Mouse (Mus musculus): ENCODE results near the gene 6030452D12Rik.

Gene 6030452D12Rik

DNA sequence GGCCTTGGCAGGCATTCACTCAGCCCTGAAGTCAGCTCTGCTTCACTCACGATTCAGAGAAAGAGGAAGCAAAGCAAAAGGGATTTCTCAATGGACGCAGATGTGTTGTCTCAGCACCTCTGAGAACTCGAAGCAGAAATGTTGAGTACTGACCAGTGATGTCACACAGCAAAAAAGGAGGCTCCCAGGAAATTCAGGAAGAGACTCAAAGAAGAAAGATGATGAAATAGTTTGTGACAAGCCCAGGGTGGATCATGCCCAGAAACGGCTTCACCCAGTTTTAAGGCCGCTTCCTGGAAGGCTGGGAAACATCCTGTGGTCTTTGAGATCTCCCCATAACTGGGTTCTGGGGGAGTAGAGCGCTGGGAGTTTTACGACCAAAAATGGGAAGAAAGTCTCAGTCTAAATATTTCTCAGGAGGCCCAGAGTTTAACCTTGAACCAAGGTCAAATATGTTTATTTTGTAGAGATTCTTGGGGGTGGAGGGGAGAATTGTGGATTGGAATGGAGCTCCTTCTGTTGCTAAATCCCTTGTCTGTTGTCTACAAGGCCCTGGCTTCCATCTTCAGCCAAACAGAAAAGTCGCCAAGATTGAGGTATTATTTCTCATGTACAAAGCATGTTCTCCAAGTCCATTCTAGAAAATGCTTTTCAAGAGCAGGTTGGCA, at the start of gene 6030452D12Rik:
6030452D12Rik (plus strand) TSS at position 505 of the 668 bp plus-strand sequence.
- no peak for DNase-seq (ENCODE audit: low spot score)

- DNase-seq (ENCODE audit: low spot score) = no peak
Observed at GRCm38 (mm10) chr8:106451301-106452085, 48.8 kb upstream of the 6030452D12Rik start.

DNA sequence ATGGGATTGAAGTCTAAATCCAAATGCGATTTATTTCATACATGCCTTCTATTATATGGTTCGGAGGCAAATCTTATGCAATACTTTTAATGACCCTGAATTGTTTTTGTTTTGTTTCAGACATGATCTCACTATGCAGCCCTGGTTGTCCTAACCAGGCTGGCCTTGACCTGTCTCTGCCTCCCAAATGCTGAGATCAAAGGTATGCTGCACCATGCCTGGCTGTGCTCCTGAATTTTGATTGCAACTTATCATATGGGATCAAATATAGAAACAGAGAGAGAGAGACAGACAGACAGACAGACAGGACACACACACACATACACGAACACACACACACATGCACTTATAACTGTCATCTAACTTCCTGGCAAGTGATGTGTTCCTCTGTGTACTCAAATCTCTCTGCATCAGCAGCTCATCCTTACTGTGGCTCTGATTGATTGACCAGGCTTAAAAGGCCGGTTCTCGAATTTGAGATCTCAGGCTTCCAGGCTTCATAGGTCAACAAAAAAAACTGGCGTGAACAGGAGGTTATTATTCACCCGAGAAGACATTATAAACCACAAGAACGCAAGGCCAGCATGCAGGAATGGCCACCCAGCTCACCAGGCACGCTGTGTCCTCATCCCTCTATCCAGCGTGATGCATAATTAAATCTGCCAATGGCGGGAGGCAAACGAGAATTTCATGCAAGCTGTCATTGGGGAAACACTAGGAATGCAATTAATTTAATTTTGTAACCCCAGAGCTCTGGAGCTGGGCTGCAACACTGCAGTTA, 47.4 kb upstream of the 6030452D12Rik start:
- DNase-seq (ENCODE audit: low spot score) = no peak

GRCm38 (mm10) chr8:106454036-106454435, 46.3 kb upstream of the 6030452D12Rik start:
- no peak for DNase-seq (ENCODE audit: low spot score)

DNA sequence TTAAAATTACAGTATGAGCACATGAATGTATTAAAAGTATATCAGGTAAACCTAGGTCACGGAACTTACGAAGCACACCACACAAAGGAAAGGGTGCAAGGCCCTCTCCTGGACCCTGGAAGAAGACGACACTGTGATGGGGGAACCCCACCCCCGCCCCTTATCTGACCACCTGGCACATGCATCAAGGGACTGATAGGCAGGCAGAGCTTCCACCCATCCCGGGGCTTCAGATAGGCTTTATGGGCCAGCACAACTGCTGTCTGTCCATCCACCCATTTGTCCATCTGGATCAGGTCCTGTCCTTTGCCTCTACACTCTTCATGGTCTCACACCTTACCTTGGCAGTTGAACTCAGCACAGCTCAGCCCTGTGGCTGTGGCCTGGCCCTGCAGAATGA, 38.2 kb upstream of the 6030452D12Rik start:
- DNase-seq (ENCODE audit: low spot score) = no peak

- no peak for DNase-seq (ENCODE audit: low spot score)
Observed at GRCm38 (mm10) chr8:106463795-106464194, 36.5 kb upstream of the 6030452D12Rik start.

GRCm38 (mm10) chr8:106469485-106469884, 30.8 kb upstream of the 6030452D12Rik start:
- no peak for DNase-seq (ENCODE audit: low spot score)

DNA sequence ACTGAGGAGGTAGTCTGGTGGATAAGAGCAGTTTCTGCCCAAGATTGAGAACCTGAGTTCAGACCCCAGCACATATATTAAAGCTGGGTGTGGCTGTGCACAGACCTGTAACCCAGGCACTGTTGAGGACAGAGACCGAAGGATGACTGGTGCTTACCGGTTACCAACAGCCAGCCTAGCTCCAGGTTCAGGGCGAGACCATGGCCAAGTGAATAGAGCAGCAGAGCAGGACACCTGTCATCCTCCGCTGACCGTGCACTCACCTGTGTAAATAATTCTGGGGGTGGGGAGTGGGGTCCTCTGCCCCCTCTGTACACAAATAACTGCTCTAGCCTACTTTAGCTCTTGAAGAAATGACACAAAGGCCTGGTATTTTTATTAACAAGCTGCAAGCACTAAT, 26.3 kb upstream of the 6030452D12Rik start:
- no peak for DNase-seq (ENCODE audit: low spot score)

- no peak for DNase-seq (ENCODE audit: low spot score)
Observed at GRCm38 (mm10) chr8:106504241-106504640, 3.9 kb downstream of the 6030452D12Rik start.

- no peak for DNase-seq (ENCODE audit: low spot score)
Observed at GRCm38 (mm10) chr8:106505328-106505965, 5.1 kb downstream of the 6030452D12Rik start.

DNA sequence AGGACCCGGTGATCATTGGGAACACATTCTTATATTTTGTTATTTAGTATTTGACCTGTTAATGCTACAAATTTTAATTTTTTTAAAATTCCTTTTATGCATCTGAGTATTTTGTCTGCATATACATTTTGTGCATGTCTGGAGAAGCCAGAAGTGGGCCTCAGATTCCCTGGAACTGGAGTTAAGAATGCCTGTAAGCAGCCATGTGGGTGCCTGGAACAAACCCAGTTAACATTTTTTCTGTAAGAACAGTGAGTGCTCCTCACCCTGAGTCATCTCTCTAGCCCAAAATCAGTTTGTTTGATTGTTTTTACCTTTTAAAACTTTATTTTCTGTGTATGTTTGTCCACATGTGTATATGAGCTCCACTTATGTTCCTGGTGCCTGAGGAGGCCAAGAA, 5.8 kb downstream of the 6030452D12Rik start:
- DNase-seq (ENCODE audit: low spot score) = no peak

DNA sequence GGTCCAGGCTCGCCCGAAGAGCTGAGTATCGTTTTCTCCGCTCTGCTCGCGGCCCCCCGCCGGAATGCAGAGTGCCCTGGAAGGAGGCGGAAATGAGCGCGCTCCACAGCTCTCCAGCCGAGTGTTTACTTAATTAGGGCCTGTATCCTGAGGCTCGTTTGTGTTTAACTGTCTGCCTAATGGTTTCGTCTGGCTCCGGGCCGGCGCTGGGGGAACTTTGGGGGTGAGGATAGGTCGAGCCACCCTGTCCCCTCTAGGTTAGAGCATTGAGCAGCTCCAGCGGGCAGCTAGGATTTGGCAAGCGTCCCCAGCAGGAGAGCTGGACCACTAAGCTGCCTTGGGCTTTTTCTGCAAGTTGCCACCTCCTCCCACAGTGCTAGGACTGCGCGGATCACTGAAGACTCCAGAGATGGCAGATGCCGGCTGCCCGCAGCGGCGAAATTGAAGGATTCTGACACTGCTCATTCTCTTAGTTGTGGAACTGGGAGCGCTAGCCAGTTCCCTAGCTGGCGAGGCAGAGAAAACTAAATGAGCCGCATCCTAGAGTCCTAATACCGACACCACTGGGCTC, 7.5 kb downstream of the 6030452D12Rik start:
- DNase-seq (ENCODE audit: low spot score) = no peak

DNA sequence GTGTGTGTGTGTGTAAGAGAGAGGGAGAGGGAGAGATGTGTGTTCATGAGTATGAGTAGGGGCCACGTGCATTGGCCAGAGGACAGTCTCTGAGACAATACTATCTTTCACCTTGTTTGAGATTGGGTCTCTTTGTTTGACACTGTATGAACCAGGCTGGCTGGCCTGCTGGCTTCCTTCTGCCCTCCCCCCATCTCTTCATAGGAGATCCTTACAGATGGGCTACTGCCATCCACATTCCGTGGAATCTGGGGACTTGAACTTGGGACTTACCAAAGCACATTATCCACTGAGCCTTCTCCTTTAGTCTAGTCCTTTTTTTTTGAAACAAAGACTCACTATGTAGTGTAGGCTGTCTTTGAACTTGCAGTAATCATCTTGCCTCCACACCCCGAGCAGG, 8.1 kb downstream of the 6030452D12Rik start:
- no peak for DNase-seq (ENCODE audit: low spot score)

DNA sequence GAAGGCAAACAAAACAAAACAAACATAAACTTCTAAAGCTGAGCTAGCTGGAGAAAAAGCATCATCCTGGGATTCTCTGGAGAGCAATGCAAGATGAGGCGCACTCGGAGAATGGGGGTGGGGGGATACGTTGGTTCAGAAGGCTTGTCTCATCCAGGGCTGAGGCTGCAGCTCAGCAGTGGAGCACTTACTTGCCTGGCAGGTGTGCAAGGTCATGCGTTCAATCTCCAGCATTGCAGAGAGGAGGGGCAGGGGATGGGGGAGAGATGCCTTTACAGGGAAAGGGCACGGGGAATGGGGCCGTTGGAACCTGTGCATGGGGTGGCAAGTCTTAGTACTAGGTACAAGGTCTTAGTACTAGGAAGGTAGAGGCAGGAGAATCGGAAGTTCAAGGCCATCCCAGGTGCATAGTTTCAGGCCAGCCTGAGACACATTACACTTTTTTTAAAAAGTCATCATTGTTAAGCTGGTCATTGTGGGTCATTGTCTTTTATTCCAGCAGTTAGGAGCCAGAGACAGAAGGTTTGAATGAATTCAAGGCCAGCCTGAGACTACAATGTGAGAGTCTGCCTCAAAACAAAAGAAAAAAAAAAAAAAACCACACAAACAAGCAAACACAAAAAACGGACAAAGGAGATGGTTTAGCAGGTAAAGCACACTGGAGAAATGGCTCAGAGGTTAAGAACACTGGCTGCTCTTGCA, 8.9 kb downstream of the 6030452D12Rik start:
- DNase-seq (ENCODE audit: low spot score) = no peak

GRCm38 (mm10) chr8:106510365-106510975, 10.1 kb downstream of the 6030452D12Rik start, which contains the start of gene Cdh3:
Gene Cdh3 (plus strand): TSS chr8:106510891.
- no peak for DNase-seq (ENCODE audit: low spot score)

GRCm38 (mm10) chr8:106511065-106511501, 10.8 kb downstream of the 6030452D12Rik start:
- no peak for DNase-seq (ENCODE audit: low spot score)

GRCm38 (mm10) chr8:106511531-106512041, 11.3 kb downstream of the 6030452D12Rik start:
- DNase-seq (ENCODE audit: low spot score) = no peak

DNA sequence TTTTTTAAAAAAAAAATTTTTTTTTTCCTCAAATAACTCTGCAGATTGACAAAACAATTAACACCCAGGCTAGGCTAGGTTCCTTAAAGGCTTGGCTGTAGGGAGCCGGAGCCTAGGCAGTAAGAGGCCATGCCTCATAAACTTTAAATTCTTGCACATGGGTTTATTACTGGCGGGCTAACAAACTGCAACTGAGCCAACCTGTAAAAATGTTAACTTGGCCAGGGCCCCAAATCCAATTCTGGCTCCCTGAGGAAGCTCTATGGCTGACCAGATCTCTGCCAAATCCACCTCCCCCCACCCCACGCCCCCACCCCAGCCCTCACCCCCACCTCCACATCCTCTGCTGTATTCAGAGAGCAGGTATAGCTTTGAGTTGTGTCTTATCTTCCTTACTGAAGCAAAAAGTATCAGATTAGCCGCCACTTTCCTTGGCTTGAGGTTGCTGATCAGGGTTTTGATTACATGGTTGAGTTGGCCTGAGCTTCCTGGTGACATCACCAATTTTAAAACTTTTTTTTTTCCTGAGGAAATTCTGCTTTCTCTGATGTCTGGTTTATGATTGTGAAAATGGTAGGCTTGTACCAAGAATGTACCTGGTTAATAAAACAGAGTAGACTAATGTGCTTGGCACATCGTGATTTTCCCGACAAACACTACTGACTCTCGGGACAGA, 12.3 kb downstream of the 6030452D12Rik start:
- no peak for DNase-seq (ENCODE audit: low spot score)

DNA sequence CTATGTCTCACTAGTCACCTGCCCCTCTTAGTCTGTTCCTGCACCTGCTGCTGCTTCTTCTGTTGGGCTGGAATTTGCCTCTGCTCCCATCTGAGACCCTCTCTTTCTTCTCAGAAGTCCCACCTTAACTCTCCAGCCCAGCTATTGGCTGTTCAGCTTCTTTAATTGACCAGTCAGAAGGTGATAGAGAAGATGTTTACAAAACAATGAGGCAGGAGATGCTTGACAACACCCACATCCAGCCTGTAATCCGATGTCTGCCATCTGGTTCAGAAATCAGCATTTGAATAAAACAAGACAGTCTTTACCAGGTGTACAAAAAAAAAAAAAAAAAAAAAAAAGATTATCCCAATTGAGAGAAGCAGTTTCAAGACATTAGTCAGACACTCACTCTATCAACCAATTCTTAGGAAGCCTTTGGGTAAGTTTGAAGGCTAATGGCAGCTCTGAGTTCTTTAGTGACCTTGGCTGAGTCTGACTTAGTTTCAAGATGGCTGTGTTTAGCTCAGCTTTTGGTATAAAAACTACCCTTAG, 15.7 kb downstream of the 6030452D12Rik start:
- DNase-seq (ENCODE audit: low spot score) = no peak

- DNase-seq (ENCODE audit: low spot score) = no peak
Observed at GRCm38 (mm10) chr8:106516581-106516980, 16.3 kb downstream of the 6030452D12Rik start.

Data from ovary, postnatal 10 days (tissue).